Mouse (Mus musculus) CD4-positive naive resting alpha-beta T cell, adult 76 days (primary cell): ENCODE results near the gene Olfr448. TPM values are rescaled to one million over a fixed set of nuclear protein-coding genes. Genes with fewer than 3 reads are reported as not detected.

Source experiments
- total RNA-seq: library from RNA; stranded (reverse); gene quantifications from one replicate; pipeline ENCODE4 v1.2.4, GENCODE M21; 2023

Olfr448 gene
- not detected for total RNA-seq

GRCm38 (mm10) chr6:42890141-42890540 lies at the start of gene Olfr448:
Gene Olfr448 (plus strand): TSS chr6:42890441.

GRCm38 (mm10) chr6:42908578-42908977 lies 18.3 kb downstream of the Olfr448 start, which contains the start of gene Olfr447:
Gene Olfr447 (plus strand): TSS chr6:42908878.

GRCm38 (mm10) chr6:42921077-42921476 lies 30.8 kb downstream of the Olfr448 start, which contains the start of gene Olfr446:
Gene Olfr446 (plus strand): TSS chr6:42921377.

Other genes starting within 250 kb of the Olfr448 start
- not detected for gene Tcaf2, start 245.2 kb upstream of the Olfr448 start, total RNA-seq
- gene Tcaf1, start 180.4 kb upstream of the Olfr448 start, total RNA-seq, result not detected
- not detected for gene Olfr453, start 151.1 kb upstream of the Olfr448 start, total RNA-seq
- gene Olfr38, start 134.0 kb upstream of the Olfr448 start, total RNA-seq, result not detected
- gene Olfr452, start 105.3 kb upstream of the Olfr448 start, total RNA-seq, result not detected
- gene Olfr450, start 78.5 kb upstream of the Olfr448 start, total RNA-seq, result not detected
- not detected for gene Olfr449, start 56.1 kb upstream of the Olfr448 start, total RNA-seq
- not detected for gene Olfr447, start 18.4 kb downstream of the Olfr448 start, total RNA-seq
- not detected for gene Olfr446, start 30.9 kb downstream of the Olfr448 start, total RNA-seq
- gene Olfr444, start 58.6 kb downstream of the Olfr448 start, total RNA-seq, result not detected
- gene Olfr441, start 215.9 kb downstream of the Olfr448 start, total RNA-seq, result not detected